Mouse (Mus musculus) forebrain, embryonic 15.5 days (tissue): ENCODE results near the gene Ccdc70. TPM values are rescaled to one million over a fixed set of nuclear protein-coding genes. Genes with fewer than 3 reads are reported as not detected.
A peak's percentile ranks its signal among the peaks of the same experiment; 100 is the strongest.
"Not testable (repeated sequence)": the region's sequence is repeated elsewhere in the genome, so short reads cannot be mapped to it uniquely, and the experiment has no call there.

Source experiments
- ATAC-seq: fragments of 200-750 bp; cut with Nextera tagmentation; replicated peaks from 2 replicates; pipeline ENCODE4 v1.8.0; 2017; ENCODE audit warnings: mild to moderate bottlenecking, moderate TSS enrichment, moderate library complexity
- H3K27ac ChIP-seq: fragments of 300-500 bp; sonication (generic); replicated peaks from 2 replicates; pipeline ENCODE4 v1.5.1; 2015; ENCODE audit warnings: mild to moderate bottlenecking, inconsistent platforms
- H3K27me3 ChIP-seq: fragments of 300-500 bp; sonication (generic); 2 replicates; pipeline ENCODE4 v1.6.1; 2015; ENCODE audit warnings: inconsistent platforms
- H3K36me3 ChIP-seq: fragments of 300-500 bp; sonication (generic); 2 replicates; pipeline ENCODE4 v1.6.1; 2015; ENCODE audit warnings: mild to moderate bottlenecking, inconsistent platforms
- H3K4me1 ChIP-seq: fragments of 300-500 bp; sonication (generic); 2 replicates; pipeline ENCODE4 v1.6.1; 2015; ENCODE audit warnings: inconsistent platforms
- H3K4me2 ChIP-seq: fragments of 300-500 bp; sonication (generic); replicated peaks from 2 replicates; pipeline ENCODE4 v1.6.1; 2015; ENCODE audit warnings: mild to moderate bottlenecking, inconsistent platforms
- H3K4me3 ChIP-seq: fragments of 300-500 bp; sonication (generic); 2 replicates; pipeline ENCODE4 v1.5.1; 2015; ENCODE audit warnings: mild to moderate bottlenecking, inconsistent platforms
- H3K9ac ChIP-seq: fragments of 300-500 bp; sonication (generic); replicated peaks from 2 replicates; pipeline ENCODE4 v1.6.1; 2015; ENCODE audit warnings: mild to moderate bottlenecking, inconsistent platforms
- H3K9me3 ChIP-seq: fragments of 300-500 bp; sonication (generic); 2 replicates; pipeline ENCODE4 v1.6.1; 2016; ENCODE audit warnings: inconsistent platforms
- WGBS: fragments of 180-500 bp; shearing (Covaris S2); methylation state at CpG from one replicate; pipeline ENCODE4 v1.1.7; 2015; ENCODE audit warnings: mixed read lengths; 5-methylcytosine and 5-hydroxymethylcytosine counted together
- polyA plus RNA-seq: library from polyadenylated mRNA; unstranded; fragments of >200 nt; fragmentation: Nextera tagmentation; extraction: Ambion mirVana; gene quantifications from 2 replicates; pipeline ENCODE4 v1.2.1, GENCODE M21; 2015

Ccdc70 gene
- not detected in 2 replicates for polyA plus RNA-seq

DNA sequence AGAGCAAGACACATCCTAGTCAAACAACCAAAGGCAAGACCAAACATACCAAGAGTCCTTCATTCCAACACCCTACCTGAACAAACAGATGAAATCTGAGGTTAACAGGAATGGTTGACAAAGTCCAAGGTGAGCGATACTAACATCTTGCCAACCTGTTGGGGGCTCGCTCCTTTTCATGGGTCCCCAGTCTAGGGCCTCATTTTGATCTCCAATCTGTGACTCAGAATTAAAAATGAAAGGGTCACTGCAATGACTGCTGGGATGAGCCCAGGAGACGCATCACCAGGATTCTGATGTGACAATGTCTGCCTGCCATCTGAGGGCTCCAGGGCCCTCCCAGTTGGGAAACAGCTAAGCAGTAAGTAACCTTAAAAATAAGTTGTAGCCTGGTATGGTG, at the start of gene Ccdc70:
Gene Ccdc70 (plus strand): TSS at position 301 of the 400 bp plus-strand sequence.
- Histone ChIP-seq H3K27me3 (no peaks in the 10 kb centered on the region), H3K9me3 (no peaks in the 10 kb centered on the region), H3K27ac (no peak within 1 kb of the TSS), H3K4me1 (no peaks in the 10 kb centered on the region), H3K9ac (no peak within 1 kb of the TSS), H3K4me3 (no peak within 1 kb of the TSS), H3K36me3 (no peaks in the 10 kb centered on the region), H3K4me2 (no peak within 1 kb of the TSS)
- no peak for ATAC-seq
- WGBS = 99% methylated on average over 3 of the region's 3 CpGs

DNA sequence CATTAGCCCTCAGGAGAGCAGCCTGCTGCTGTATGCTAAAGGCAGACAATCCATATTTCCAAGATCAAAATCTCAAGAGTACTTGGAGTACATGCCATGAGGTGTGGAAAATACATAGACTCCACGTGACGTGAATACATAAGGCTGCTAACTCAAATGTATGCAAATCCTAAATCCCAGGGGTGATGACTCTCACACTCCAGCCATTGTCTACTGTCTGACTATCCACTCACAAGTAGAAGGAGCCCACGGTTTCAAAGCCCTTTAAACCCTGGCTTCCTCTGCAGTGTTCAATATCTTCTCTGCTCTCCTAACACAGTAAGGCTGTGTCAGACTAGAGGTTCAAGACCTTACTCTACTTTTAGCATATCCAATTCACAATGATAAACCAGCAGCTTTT, 38.8 kb upstream of the Ccdc70 start:
- not testable (repeated sequence) for H3K27ac ChIP-seq, H3K9me3 ChIP-seq, H3K4me3 ChIP-seq, H3K4me1 ChIP-seq, H3K27me3 ChIP-seq, H3K4me2 ChIP-seq, ATAC-seq, H3K36me3 ChIP-seq, H3K9ac ChIP-seq
- WGBS = 74% methylated on average over 3 of the region's 3 CpGs

DNA sequence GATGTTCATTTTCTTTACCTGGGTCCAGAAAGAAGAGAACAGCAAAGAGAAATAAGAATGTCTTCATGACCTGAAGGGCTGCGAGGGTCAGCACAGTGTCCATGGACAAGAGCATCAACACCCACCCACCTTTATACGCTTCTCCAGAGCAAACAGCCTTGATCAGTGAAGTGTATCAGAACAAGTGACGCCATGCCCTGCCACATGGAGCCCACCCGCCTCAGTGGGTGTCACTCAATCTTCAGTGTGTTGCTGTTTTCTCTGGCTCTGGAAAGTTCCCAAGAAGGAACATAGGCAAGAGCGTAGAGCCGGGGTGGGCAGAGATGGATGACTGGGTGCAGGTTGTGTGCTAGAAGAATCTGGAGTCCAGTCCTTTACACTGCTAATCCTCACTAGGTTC, 37.0 kb upstream of the Ccdc70 start, which contains the start of gene Defb15:
Gene Defb15 (minus strand): TSS at position 101 of the 400 bp plus-strand sequence.
- no peaks in the 10 kb centered on the region for H3K9me3 ChIP-seq
- H3K27ac ChIP-seq = no peak within 1 kb of the TSS
- ATAC-seq = no peak
- no peaks in the 10 kb centered on the region for H3K36me3 ChIP-seq
- no peak within 1 kb of the TSS for H3K4me2 ChIP-seq
- WGBS = 87% methylated on average over 6 of the region's 6 CpGs
- no peaks in the 10 kb centered on the region for H3K27me3 ChIP-seq
- no peak within 1 kb of the TSS for H3K9ac ChIP-seq
- no peaks in the 10 kb centered on the region for H3K4me1 ChIP-seq
- no peak within 1 kb of the TSS for H3K4me3 ChIP-seq

DNA sequence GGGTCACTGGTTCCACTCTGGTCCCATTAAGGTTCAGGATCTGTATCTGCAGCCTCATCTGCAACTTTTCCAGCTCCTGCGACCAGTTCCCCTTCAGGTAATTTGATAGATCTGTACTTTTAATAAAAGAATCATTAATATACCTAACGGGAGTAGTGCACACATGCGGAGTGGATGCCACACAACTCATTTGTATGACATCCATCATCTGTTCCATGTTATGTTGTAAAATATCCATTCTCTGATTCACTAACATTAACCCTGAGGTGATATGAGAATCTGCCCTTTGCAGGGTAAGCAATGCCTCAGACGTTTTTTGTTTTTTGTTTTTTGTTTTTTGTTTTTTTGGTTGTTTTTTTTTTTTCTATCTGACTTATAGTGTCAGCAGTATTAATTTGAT, 31.5 kb upstream of the Ccdc70 start, which contains the start of gene Defb35:
Gene Defb35 (plus strand): TSS at position 301 of the 400 bp plus-strand sequence.
- H3K4me1 ChIP-seq, H3K9ac ChIP-seq, H3K9me3 ChIP-seq, H3K4me2 ChIP-seq, H3K4me3 ChIP-seq, H3K27me3 ChIP-seq, H3K27ac ChIP-seq, ATAC-seq, H3K36me3 ChIP-seq: not testable (repeated sequence)
- WGBS = 86% methylated on average over 4 of the region's 4 CpGs

DNA sequence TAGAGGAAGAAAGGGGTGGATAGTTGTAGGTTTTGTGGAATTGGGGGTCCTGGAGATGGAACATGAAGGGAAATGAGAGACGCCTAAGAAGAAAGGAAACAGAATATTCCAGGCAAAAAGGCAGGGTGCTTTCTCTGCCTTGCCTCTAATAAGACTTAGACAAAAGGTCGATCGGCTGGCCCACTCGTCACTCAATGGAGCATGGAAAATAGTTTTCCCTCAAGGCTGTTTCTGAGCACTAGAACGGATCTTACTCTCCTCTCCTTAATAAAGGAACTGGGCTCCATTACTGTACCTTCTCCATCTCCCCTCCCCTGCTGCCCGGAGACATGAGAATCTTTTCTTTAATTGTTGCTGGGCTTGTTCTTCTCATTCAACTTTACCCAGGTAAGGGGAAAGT, 23.1 kb upstream of the Ccdc70 start, which contains the start of gene Defb13:
Gene Defb13 (plus strand): TSS at position 301 of the 400 bp plus-strand sequence.
- Histone ChIP-seq H3K27me3 (no peaks in the 10 kb centered on the region), H3K4me3 (no peak within 1 kb of the TSS), H3K9ac (no peak within 1 kb of the TSS), H3K27ac (no peak within 1 kb of the TSS), H3K36me3 (no peaks in the 10 kb centered on the region), H3K4me1 (no peaks in the 10 kb centered on the region), H3K9me3 (no peaks in the 10 kb centered on the region), H3K4me2 (no peak within 1 kb of the TSS)
- WGBS = 70% methylated on average over 6 of the region's 6 CpGs
- ATAC-seq = no peak

DNA sequence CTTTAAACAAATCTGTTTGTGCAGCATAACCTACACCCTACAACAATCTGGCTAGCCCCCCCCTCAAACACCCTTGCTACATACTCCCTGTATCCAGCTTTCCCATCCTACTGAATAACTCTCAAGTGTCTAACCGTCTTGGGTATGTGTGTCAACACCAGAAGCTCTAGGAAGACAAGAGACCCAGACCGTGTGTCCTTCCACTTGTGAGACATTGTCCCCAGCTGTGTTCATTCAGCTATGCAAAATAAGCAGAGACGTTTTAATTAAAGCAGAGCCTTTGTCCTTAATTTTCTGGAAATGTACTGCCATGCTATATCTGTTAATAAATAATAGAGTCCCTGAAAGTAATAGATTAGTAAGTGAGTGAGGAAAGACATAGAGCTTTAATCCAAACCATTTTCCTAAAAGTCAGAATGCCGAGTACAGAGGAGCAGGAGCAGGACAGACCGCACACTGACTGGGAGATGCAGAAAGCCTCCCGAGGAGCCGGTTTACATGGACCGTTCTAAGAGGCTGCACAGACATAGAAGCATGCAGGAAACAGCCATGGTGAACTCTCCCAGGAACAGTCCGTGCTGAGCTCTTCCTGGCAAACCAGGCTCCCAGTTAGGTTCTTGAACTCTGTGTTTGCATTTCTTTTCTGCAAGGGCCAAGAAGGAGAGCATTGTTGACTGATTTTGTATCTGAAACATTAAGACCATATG, 22.1 kb upstream of the Ccdc70 start:
- H3K36me3 ChIP-seq = no peaks in the 10 kb centered on the region
- H3K4me1 ChIP-seq = no peaks in the 10 kb centered on the region
- WGBS = 62% methylated on average over 9 of the region's 9 CpGs
- H3K4me3 ChIP-seq = no peak overlapping the region
- no peak overlapping the region for H3K4me2 ChIP-seq
- H3K9ac ChIP-seq = no peak overlapping the region
- H3K27ac ChIP-seq = no peak overlapping the region
- no peak for ATAC-seq
- H3K27me3 ChIP-seq = no peaks in the 10 kb centered on the region
- no peaks in the 10 kb centered on the region for H3K9me3 ChIP-seq

DNA sequence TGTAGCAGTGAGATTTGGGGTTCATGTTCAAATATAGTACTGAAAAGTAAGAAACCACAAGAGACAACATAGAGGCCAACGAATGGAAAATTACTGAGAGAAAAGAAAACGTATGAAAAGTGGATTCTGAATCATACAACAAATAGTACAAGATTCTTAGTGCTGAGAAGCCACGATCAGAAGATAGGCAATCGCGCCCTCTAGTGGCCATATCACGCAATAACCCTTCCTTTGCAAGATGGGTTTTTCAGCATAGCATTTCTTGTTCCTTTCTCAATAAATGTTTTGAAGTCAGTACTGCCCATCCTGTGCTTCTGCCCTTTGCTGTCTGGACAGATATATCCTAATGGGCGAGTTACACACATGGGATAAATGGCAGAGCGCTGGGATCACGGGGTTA, 14.3 kb upstream of the Ccdc70 start:
- ATAC-seq = 0 out of 2 replicates have a peak, but pooled peaks have one; percentile 38

DNA sequence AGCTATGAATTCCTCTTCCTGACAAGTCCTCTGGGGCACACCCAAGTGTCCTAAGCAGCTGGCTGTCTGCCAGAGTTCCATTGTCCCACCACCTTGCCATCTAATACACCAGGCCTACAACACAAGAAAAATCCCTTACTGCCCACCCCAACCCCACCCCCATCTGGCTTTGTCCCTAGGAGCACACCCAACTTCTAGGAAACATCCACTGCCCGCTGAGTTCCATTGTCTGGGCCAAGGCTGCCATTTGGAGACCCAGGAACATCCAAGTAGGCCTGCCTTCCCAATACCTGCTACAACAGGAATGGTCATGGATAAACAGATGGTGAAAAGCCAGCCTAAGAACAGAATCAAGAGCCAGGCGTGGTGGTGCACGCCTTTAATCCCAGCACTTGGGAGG, 13.2 kb upstream of the Ccdc70 start:
- Histone ChIP-seq H3K27me3 (no peaks in the 10 kb centered on the region), H3K4me3 (no peak overlapping the region), H3K27ac (no peak overlapping the region), H3K4me1 (no peaks in the 10 kb centered on the region), H3K9ac (no peak overlapping the region), H3K36me3 (no peaks in the 10 kb centered on the region), H3K4me2 (no peak overlapping the region), H3K9me3 (no peaks in the 10 kb centered on the region)
- WGBS = 83% methylated on average over 3 of the region's 3 CpGs
- no peak for ATAC-seq

More for the DNA sequence above, 14.3 kb upstream of the Ccdc70 start:
- no peak overlapping the region for H3K4me3 ChIP-seq
- H3K4me1 ChIP-seq = no peaks in the 10 kb centered on the region
- H3K27me3 ChIP-seq = no peaks in the 10 kb centered on the region
- no peak overlapping the region for H3K4me2 ChIP-seq
- no peak overlapping the region for H3K9ac ChIP-seq
- H3K9me3 ChIP-seq = no peaks in the 10 kb centered on the region
- no peak overlapping the region for H3K27ac ChIP-seq
- WGBS = 5% methylated on average over 9 of the region's 9 CpGs
- no peaks in the 10 kb centered on the region for H3K36me3 ChIP-seq

DNA sequence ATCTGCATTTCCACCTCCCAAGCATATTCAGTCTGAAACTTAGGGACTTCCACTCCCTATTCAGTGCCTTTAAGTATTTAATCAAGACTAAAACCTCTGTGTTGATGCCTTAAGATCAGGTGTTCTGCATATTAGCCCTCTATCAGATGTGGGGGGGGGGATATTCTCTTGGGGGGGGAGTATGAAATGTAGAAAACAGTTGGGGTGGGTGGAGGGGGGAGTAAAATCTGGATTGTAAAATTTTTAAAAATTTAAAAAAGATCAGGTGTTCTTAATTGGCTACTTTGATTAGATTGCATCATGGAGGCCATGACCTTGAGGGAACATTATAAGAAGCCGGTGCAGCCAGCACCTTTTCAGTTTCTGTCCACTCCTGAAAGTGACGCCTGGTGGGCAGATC, 11.2 kb upstream of the Ccdc70 start, which contains the start of gene Fam90a1a:
Gene Fam90a1a (plus strand): TSS at position 301 of the 400 bp plus-strand sequence.
- H3K9me3 ChIP-seq = no peaks in the 10 kb centered on the region
- WGBS = 84% methylated on average over 2 of the region's 2 CpGs
- no peak within 1 kb of the TSS for H3K27ac ChIP-seq
- H3K27me3 ChIP-seq = no peaks in the 10 kb centered on the region
- H3K9ac ChIP-seq = no peak within 1 kb of the TSS
- ATAC-seq = no peak
- no peak within 1 kb of the TSS for H3K4me3 ChIP-seq
- H3K36me3 ChIP-seq = no peaks in the 10 kb centered on the region
- H3K4me2 ChIP-seq = no peak within 1 kb of the TSS
- H3K4me1 ChIP-seq = no peaks in the 10 kb centered on the region

DNA sequence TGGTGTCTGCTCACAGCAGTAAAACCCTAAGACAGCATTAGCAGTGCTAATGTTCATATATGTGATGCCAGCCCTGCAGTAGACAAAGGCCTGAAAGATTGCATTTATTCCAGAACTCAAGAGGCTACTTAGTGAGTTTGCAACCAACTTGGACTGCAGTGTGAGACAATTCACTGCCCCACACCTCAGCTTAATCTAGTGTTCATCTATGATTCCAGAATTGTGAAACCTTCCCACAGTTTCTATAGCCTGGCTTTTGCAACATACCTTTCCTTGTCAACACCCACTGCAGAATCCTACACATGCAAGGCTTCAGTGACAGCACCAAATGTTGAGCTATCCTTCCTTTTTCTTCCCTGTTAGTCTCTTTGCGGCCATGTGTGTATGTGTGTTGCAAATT, 2.9 kb upstream of the Ccdc70 start:
- Histone ChIP-seq H3K27me3 (no peaks in the 10 kb centered on the region), H3K36me3 (no peaks in the 10 kb centered on the region), H3K9ac (no peak overlapping the region), H3K4me3 (no peak overlapping the region), H3K4me1 (no peaks in the 10 kb centered on the region), H3K9me3 (no peaks in the 10 kb centered on the region), H3K27ac (no peak overlapping the region), H3K4me2 (no peak overlapping the region)
- 68% methylated on average over 1 of the region's 1 CpGs for WGBS
- ATAC-seq = no peak

DNA sequence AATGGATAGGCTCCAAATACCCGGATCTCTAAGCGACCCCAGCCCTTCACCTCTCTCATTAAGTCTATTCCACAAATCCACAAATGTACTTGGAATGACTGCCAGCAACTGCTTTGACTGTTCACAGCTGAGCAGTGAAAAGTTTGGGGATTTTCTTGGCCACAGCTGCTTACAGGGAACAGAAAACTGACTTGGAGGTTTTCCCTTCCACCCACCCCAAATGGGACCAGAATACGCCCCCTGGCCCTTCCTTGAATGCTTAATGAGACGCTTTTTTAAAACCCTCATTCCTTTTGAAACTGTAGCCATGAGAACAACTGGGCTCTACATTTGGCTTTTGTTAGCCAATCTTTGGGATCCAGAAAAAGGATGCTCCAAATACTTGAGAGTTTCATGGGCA, 8.6 kb downstream of the Ccdc70 start:
- H3K36me3 ChIP-seq = no peaks in the 10 kb centered on the region
- no peak overlapping the region for H3K4me2 ChIP-seq
- no peak overlapping the region for H3K4me3 ChIP-seq
- ATAC-seq = no peak
- no peak overlapping the region for H3K9ac ChIP-seq
- WGBS = 43% methylated on average over 4 of the region's 4 CpGs
- no peak overlapping the region for H3K27ac ChIP-seq
- H3K27me3 ChIP-seq = no peaks in the 10 kb centered on the region
- H3K9me3 ChIP-seq = no peaks in the 10 kb centered on the region
- H3K4me1 ChIP-seq = no peaks in the 10 kb centered on the region

DNA sequence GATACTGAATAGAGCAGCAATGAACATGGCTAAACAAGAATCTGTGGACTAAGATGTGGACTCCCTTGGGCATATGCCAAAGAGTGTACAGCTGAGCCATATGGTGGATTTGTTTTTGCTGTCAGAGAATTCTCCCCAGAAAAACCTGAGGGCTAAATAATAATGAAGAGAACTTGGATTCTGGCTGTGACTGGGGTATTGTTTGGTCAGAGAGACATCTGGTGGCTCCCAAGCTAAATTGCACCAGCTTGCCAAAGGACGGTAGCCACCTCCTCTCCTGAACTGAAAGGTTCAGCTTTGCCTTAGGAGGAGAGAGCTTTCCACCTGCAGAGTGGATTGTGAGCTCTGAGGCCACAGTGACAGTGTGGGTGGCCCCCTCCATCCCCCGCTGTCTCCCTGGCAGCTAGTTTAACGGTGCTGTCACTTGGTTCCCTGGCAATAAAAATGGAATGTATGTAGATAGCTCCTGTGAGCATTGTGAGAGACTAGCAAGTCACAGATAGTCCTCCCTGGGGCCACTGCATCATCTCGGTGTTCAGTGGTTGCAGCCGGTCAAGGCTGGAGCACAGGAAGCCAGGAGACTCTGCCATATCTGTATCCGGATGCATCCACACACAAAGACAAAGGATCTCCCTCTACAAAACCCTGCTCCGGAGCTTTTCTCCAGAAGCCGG, 12.2 kb downstream of the Ccdc70 start:
- H3K9me3 ChIP-seq = no peaks in the 10 kb centered on the region
- 62% methylated on average over 8 of the region's 8 CpGs for WGBS

More for the DNA sequence above, 12.2 kb downstream of the Ccdc70 start:
- no peak overlapping the region for H3K9ac ChIP-seq
- H3K27ac ChIP-seq = no peak overlapping the region
- no peak overlapping the region for H3K4me2 ChIP-seq
- H3K27me3 ChIP-seq = no peaks in the 10 kb centered on the region
- ATAC-seq = peak; percentile 78
- no peaks in the 10 kb centered on the region for H3K36me3 ChIP-seq
- no peaks in the 10 kb centered on the region for H3K4me1 ChIP-seq
- no peak overlapping the region for H3K4me3 ChIP-seq
